Mouse (Mus musculus): ENCODE data around the gene Tbc1d22a. TPM values are rescaled to one million over a fixed set of nuclear protein-coding genes. Genes with fewer than 3 reads are reported as not detected.

Gene Tbc1d22a
- polyA plus RNA-seq, 1 experiment = 12.8 TPM

DNA sequence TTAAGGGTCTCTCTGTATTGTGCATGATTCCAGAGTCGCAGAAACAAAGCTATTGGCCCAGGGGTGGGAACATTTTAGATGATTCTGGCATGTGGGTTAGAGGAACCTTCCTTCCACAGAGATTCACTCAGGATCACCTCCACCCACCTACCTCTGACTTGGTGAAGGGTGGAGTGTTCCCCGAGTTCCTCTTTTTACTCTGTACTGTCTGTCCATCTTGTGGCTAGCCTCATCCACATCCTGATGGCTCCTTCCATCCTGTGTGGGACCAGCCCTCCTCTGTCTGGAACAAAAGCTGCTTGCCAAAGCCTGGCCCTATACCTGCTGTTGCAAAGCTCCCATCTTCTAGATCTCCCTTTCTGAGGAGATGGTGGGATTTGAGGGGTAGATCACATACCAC, 71.0 kb downstream of the Tbc1d22a start:
- no peak for TF ChIP-seq POLR2A (IDR thresholded peaks at IDR 0.05; ENCODE audit: low read depth, low read length)
- TF ChIP-seq CTCF (IDR thresholded peaks at IDR 0.05; ENCODE audit: borderline replicate concordance, insufficient read depth, low read length) = no peak
- H3K27ac ChIP-seq (ENCODE audit: insufficient read depth, low read length) = no peak overlapping the region

DNA sequence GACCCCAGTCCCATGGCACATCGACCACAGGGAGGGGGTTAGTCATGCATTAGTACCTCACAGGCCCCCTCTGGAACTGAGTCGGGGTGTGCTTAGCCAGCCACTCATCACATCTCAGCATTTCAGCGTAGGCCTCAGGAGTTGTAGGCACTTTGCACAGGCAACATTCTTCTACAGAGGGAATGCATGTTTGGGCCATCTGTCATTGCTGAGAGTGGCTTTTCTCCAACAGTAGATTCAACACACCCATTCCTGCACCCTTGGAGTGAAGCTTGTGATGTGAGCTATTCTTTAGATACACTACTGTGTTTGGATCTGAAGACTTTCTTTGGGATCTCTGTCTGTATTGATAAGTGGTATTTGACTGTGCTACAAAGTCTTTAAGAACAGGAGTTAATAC, 75.8 kb downstream of the Tbc1d22a start:
- Histone ChIP-seq H3K4me3 (ENCODE audit: insufficient read depth, low read length) (no peak overlapping the region), H3K4me1 (ENCODE audit: control insufficient read depth, insufficient read depth, low read length) (peaks cover 2% of the 10 kb centered on the region; the same call in 1 of the 2 replicates), H3K27ac (ENCODE audit: insufficient read depth, low read length) (no peak overlapping the region)
- TF ChIP-seq POLR2A (IDR thresholded peaks at IDR 0.05; ENCODE audit: low read depth, low read length) (no peak), CTCF (IDR thresholded peaks at IDR 0.05; ENCODE audit: borderline replicate concordance, insufficient read depth, low read length) (no peak)

More for the DNA sequence above, 71.0 kb downstream of the Tbc1d22a start:
- H3K4me3 ChIP-seq (ENCODE audit: insufficient read depth, low read length) = no peak overlapping the region
- no peaks in the 10 kb centered on the region; the same call in 1 of the 2 replicates for H3K4me1 ChIP-seq (ENCODE audit: control insufficient read depth, insufficient read depth, low read length)

DNA sequence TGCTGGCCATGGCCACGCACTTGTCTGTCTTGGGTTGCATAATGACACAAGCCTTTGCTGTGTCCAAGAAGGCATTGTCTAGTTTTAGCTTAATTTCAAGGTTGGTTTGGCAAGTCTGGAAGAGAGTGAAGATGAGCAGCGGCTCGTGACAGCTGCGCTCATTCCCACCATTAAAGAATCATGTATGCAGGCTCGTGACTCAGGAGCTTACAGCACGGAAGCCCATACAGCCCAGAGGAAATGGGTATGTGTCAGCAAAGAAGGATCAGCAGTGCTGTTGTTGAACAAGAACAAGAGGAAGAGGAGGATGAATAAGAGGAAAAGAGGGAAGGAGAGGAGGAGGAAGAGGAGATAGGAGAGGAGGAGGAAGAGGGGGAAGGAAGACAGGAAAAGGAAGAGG, 78.0 kb downstream of the Tbc1d22a start:
- TF ChIP-seq CTCF (IDR thresholded peaks at IDR 0.05; ENCODE audit: borderline replicate concordance, insufficient read depth, low read length) (no peak), POLR2A (IDR thresholded peaks at IDR 0.05; ENCODE audit: low read depth, low read length) (no peak)
- no peak overlapping the region for H3K4me3 ChIP-seq (ENCODE audit: insufficient read depth, low read length)
- H3K4me1 ChIP-seq (ENCODE audit: control insufficient read depth, insufficient read depth, low read length) = peaks cover 2% of the 10 kb centered on the region; the same call in 1 of the 2 replicates
- H3K27ac ChIP-seq (ENCODE audit: insufficient read depth, low read length) = no peak overlapping the region

- H3K4me3 ChIP-seq (ENCODE audit: insufficient read depth, low read length) = no peak overlapping the region
- H3K4me1 ChIP-seq (ENCODE audit: control insufficient read depth, insufficient read depth, low read length) = peaks cover 2% of the 10 kb centered on the region; the same call in 1 of the 2 replicates
- TF ChIP-seq POLR2A (IDR thresholded peaks at IDR 0.05; ENCODE audit: low read depth, low read length) = no peak
- no peak for TF ChIP-seq CTCF (IDR thresholded peaks at IDR 0.05; ENCODE audit: borderline replicate concordance, insufficient read depth, low read length)
- no peak overlapping the region for H3K27ac ChIP-seq (ENCODE audit: insufficient read depth, low read length)
These were observed 80.2 kb downstream of the Tbc1d22a start for GRCm38 (mm10) chr15:86294426-86294825.

DNA sequence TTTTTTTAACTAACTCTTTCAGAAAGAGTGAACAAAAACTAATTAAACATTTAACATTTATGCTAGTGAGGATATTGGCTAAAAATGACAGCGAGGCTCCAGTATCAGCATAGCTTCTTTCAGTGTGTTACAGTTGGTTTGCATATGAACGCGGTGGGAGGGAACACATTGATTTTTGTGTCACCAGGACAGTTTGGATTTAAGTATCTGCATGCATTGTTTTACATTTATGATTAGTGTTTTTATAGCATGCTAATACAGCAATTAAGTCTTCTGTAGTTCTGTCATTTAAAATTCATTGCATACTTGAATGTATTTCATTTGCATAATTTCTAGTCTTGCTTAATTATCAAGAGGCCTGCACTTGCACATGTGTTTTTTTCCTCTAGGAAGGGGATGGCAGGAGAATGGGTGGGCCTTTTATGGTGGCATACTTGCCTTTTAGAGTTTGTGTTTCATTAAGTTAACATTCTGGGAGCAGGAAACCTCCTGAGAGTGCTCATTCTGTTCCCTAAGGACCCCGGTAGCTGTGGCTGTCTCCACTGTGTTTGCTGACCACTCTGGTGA, 81.5 kb downstream of the Tbc1d22a start:
- no peak for TF ChIP-seq CTCF (IDR thresholded peaks at IDR 0.05; ENCODE audit: borderline replicate concordance, insufficient read depth, low read length)
- Histone ChIP-seq H3K4me3 (ENCODE audit: insufficient read depth, low read length) (no peak overlapping the region), H3K4me1 (ENCODE audit: control insufficient read depth, insufficient read depth, low read length) (no peaks in the 10 kb centered on the region), H3K27ac (ENCODE audit: insufficient read depth, low read length) (no peak overlapping the region)

DNA sequence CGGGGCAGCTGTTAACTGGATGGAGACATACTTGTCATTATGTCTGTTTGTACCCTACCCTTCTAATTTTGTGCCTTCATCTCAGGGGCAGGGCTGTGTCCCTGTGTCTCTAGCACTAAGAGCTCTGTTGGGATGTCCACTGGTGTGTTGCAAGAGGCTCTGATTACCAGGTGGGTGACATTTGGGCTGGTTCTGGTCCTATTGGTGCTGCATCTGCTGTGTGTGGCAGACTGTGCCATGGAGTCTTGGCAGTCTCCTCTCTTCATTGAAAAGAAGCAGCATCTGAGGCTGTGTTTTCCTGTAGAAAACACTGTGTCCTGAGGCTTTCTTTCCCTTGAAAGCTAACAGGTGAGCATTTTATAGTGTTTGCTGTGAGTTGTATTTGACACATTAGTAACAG, 83.0 kb downstream of the Tbc1d22a start:
- H3K4me3 ChIP-seq (ENCODE audit: insufficient read depth, low read length) = no peak overlapping the region
- H3K27ac ChIP-seq (ENCODE audit: insufficient read depth, low read length) = no peak overlapping the region
- H3K4me1 ChIP-seq (ENCODE audit: control insufficient read depth, insufficient read depth, low read length) = no peaks in the 10 kb centered on the region
- no peak for TF ChIP-seq CTCF (IDR thresholded peaks at IDR 0.05; ENCODE audit: borderline replicate concordance, insufficient read depth, low read length)
- TF ChIP-seq POLR2A (IDR thresholded peaks at IDR 0.05; ENCODE audit: low read depth, low read length) = no peak

GRCm38 (mm10) chr15:86303876-86304275, 89.6 kb downstream of the Tbc1d22a start:
- Histone ChIP-seq H3K27ac (ENCODE audit: insufficient read depth, low read length) (no peak overlapping the region), H3K4me3 (ENCODE audit: insufficient read depth, low read length) (no peak overlapping the region), H3K4me1 (ENCODE audit: control insufficient read depth, insufficient read depth, low read length) (no peaks in the 10 kb centered on the region)
- no peak for TF ChIP-seq POLR2A (IDR thresholded peaks at IDR 0.05; ENCODE audit: low read depth, low read length)
- no peak for TF ChIP-seq CTCF (IDR thresholded peaks at IDR 0.05; ENCODE audit: borderline replicate concordance, insufficient read depth, low read length)

GRCm38 (mm10) chr15:86304861-86305260, 90.6 kb downstream of the Tbc1d22a start:
- Histone ChIP-seq H3K4me1 (ENCODE audit: control insufficient read depth, insufficient read depth, low read length) (no peaks in the 10 kb centered on the region), H3K27ac (ENCODE audit: insufficient read depth, low read length) (no peak overlapping the region), H3K4me3 (ENCODE audit: insufficient read depth, low read length) (no peak overlapping the region)
- TF ChIP-seq POLR2A (IDR thresholded peaks at IDR 0.05; ENCODE audit: low read depth, low read length) (no peak), CTCF (IDR thresholded peaks at IDR 0.05; ENCODE audit: borderline replicate concordance, insufficient read depth, low read length) (no peak)

DNA sequence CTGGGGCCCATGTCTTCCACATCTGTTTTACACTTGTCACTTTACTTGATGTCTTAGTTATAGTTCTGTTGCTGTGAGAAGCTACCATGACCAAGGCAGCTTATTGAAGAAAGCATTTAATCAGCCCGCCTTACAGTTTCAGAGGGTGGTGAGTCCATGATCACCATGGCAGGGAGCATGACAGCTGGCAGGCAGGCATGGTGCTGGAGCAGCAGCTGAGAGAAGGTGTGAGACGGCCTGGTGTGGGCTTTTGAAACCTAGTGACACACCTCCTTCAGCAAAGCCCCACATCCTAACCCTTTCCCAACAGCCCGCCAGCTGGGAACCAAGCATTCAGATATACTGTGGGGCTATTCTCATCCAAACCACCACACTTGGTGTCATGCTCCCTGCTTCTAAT, 91.0 kb downstream of the Tbc1d22a start:
- H3K27ac ChIP-seq (ENCODE audit: insufficient read depth, low read length) = no peak overlapping the region
- TF ChIP-seq CTCF (IDR thresholded peaks at IDR 0.05; ENCODE audit: borderline replicate concordance, insufficient read depth, low read length) (no peak), POLR2A (IDR thresholded peaks at IDR 0.05; ENCODE audit: low read depth, low read length) (no peak)
- no peak overlapping the region for H3K4me3 ChIP-seq (ENCODE audit: insufficient read depth, low read length)
- no peaks in the 10 kb centered on the region for H3K4me1 ChIP-seq (ENCODE audit: control insufficient read depth, insufficient read depth, low read length)

DNA sequence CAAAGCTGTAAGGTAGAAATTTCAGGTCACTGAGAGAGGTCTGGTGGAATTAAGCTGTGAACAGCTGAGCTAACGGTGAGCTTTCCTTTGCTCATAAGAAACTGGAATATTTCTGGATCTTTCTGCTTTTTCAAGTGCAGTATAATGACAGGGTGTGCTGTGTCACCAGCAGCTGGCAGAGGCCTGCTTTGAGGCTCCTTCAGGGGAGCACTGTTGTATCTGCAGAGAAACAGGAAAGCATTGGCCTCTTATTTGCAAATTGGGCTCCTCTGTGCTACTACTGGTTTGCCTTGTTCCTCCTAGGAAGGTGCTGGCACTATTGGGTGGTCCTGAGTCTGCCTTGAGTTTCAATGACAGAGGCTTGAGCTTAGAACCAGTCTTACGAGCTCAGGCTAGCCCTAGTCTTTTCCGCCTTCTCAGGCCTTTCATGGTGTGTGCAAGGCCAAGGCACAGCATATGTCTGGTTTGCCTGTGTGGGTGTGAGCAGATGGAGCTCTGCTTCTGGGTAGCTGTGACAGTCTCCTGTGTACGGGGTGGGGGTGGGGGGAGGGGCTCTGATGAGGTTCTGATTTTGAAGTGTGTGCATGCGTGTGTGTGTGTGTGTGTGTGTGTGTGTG, 95.1 kb downstream of the Tbc1d22a start:
- Histone ChIP-seq H3K27ac (ENCODE audit: insufficient read depth, low read length) (no peak overlapping the region), H3K4me3 (ENCODE audit: insufficient read depth, low read length) (no peak overlapping the region), H3K4me1 (ENCODE audit: control insufficient read depth, insufficient read depth, low read length) (no peaks in the 10 kb centered on the region)
- no peak for TF ChIP-seq CTCF (IDR thresholded peaks at IDR 0.05; ENCODE audit: borderline replicate concordance, insufficient read depth, low read length)
- no peak for TF ChIP-seq POLR2A (IDR thresholded peaks at IDR 0.05; ENCODE audit: low read depth, low read length)
